Mouse (Mus musculus) testis, adult 2 months (tissue): ENCODE data around the gene Prkag2.

Experiments used
- CTCF ChIP-seq: fragments of 200-500 bp; IDR thresholded peaks from 2 replicates; pipeline ENCODE4 v1.5.1; 2012; ENCODE audit warnings: low read depth, mild to moderate bottlenecking, inconsistent platforms, low read length, moderate library complexity; ENCODE audit not compliant: control insufficient read depth, insufficient read depth, insufficient replicate concordance
- POLR2A ChIP-seq: fragments of 200-500 bp; IDR thresholded peaks from 2 replicates; pipeline ENCODE4 v1.6.1; 2012; ENCODE audit warnings: low read depth, mild to moderate bottlenecking, inconsistent platforms, low read length, moderate library complexity; ENCODE audit not compliant: control insufficient read depth

- TF ChIP-seq CTCF, result no peak
- no peak for TF ChIP-seq POLR2A
Measured at GRCm38 (mm10) chr5:25062506-25063132, 37.8 kb downstream of the Prkag2 start.
